Mouse (Mus musculus): ENCODE measurements around the gene Triap1. TPM values are rescaled to one million over a fixed set of nuclear protein-coding genes. Genes with fewer than 3 reads are reported as not detected.

The Triap1 gene
- polyA plus RNA-seq, 1 experiment, result 0.33 TPM

DNA sequence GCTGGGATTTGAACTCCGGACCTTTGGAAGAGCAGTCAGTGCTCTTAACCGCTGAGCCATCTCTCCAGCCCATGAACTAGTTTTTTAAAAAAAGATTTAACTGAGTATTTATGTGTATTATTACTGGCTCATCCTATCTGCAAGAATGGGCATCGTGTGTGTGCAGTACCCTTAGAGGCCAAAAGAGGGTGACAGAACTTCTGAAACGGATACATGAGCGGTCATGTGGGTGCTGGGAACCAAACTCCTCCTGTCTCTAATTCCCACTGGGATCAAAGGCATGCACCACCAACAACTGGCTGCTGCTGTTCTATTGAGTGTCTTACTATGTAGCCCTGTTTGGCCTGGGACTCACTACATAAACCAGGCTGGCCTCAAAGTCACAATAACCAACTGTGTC lies 10.3 kb downstream of the Triap1 start:
- H3K4me1 ChIP-seq (ENCODE audit: control insufficient read depth), result peaks cover 26% of the 10 kb centered on the region
- no peak overlapping the region for H3K4me3 ChIP-seq (replicated peaks)
- TF ChIP-seq GATA1 (IDR thresholded peaks at IDR 0.05; ENCODE audit: low read length) (no peak), TAL1 (IDR thresholded peaks at IDR 0.05; ENCODE audit: low read length) (no peak)
- peaks cover 10% of the 10 kb centered on the region for H3K36me3 ChIP-seq (ENCODE audit: control insufficient read depth)
- H3K27me3 ChIP-seq (ENCODE audit: control insufficient read depth), result peaks cover 22% of the 10 kb centered on the region
- H3K9me3 ChIP-seq (ENCODE audit: control insufficient read depth, low read length), result peaks cover 3% of the 10 kb centered on the region

DNA sequence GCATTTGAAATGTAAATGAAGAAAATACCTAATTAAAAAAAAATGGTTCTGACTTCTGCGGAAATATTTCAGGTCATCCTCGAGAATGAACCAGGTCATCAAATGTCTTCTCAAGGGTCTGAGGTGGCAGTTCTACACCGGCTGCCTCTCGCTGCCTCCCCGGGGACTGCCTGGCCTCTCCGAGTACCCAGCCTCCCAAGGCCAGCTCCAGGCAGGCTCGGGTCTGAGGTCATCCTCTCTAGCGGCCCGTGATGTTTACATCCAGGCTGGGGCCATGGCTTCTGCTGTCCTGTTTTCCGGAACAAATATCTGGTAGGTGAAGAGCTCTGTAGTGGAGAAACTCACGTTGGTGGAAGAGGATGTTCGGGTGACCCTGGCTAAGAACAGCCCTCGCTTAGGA lies 14.0 kb downstream of the Triap1 start:
- Histone ChIP-seq H3K9me3 (ENCODE audit: control insufficient read depth, low read length) (peaks cover 3% of the 10 kb centered on the region), H3K4me3 (replicated peaks) (no peak overlapping the region), H3K27me3 (ENCODE audit: control insufficient read depth) (peaks cover 25% of the 10 kb centered on the region), H3K36me3 (ENCODE audit: control insufficient read depth) (no peaks in the 10 kb centered on the region), H3K4me1 (ENCODE audit: control insufficient read depth) (peaks cover 2% of the 10 kb centered on the region)
- TF ChIP-seq TAL1 (IDR thresholded peaks at IDR 0.05; ENCODE audit: low read length) (no peak), GATA1 (IDR thresholded peaks at IDR 0.05; ENCODE audit: low read length) (no peak)

DNA sequence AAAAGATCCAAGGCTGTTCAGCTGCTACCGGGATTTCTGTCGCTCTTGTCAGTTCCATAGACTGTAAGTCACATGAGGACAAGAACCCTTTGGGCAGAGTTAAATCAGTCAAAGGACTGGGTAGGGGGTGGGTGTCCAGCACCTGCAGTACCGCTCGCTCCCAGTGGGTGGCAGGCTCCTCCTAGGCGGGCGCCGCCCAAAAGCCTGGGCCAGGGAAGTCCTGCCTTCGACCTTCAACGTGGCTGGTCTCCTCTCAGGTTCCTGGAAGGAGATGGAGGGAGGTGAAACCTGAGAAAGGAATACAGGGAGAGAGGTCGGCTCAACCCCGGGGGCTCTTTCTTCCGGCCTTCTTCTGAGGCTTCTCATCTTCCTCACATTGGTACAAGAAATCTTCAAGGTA lies 17.8 kb downstream of the Triap1 start:
- no peaks in the 10 kb centered on the region for H3K36me3 ChIP-seq (ENCODE audit: control insufficient read depth)
- no peaks in the 10 kb centered on the region for H3K9me3 ChIP-seq (ENCODE audit: control insufficient read depth, low read length)
- no peak overlapping the region for H3K4me3 ChIP-seq (replicated peaks)
- TF ChIP-seq TAL1 (IDR thresholded peaks at IDR 0.05; ENCODE audit: low read length) (no peak), GATA1 (IDR thresholded peaks at IDR 0.05; ENCODE audit: low read length) (no peak)
- no peaks in the 10 kb centered on the region; the same call in 1 of the 2 replicates for H3K4me1 ChIP-seq (ENCODE audit: control insufficient read depth)
- H3K27me3 ChIP-seq (ENCODE audit: control insufficient read depth), result peaks cover 33% of the 10 kb centered on the region

DNA sequence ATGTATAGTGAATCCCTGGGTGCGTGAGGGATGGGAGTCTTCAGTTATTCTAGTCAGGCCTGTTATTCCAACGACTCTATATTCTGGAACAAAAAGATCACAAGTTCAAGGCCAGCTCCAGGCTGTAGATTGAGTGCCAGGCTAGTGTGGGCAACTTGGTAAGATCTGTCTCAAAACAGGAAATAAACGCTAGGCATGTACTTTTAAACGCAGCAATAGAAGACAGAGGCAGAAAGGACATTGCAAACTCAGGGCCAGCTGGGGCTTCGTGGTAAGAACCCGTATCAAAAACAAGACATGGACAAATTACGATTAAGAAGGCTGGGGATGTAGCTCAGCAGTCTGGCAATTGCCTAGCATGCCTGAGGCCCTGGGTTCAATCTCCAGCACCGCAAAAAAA lies 18.4 kb downstream of the Triap1 start:
- Histone ChIP-seq H3K4me1 (ENCODE audit: control insufficient read depth) (no peaks in the 10 kb centered on the region; the same call in 1 of the 2 replicates), H3K4me3 (replicated peaks) (no peak overlapping the region), H3K27me3 (ENCODE audit: control insufficient read depth) (peaks cover 30% of the 10 kb centered on the region), H3K36me3 (ENCODE audit: control insufficient read depth) (no peaks in the 10 kb centered on the region), H3K9me3 (ENCODE audit: control insufficient read depth, low read length) (no peaks in the 10 kb centered on the region)
- TF ChIP-seq GATA1 (IDR thresholded peaks at IDR 0.05; ENCODE audit: low read length), result no peak

DNA sequence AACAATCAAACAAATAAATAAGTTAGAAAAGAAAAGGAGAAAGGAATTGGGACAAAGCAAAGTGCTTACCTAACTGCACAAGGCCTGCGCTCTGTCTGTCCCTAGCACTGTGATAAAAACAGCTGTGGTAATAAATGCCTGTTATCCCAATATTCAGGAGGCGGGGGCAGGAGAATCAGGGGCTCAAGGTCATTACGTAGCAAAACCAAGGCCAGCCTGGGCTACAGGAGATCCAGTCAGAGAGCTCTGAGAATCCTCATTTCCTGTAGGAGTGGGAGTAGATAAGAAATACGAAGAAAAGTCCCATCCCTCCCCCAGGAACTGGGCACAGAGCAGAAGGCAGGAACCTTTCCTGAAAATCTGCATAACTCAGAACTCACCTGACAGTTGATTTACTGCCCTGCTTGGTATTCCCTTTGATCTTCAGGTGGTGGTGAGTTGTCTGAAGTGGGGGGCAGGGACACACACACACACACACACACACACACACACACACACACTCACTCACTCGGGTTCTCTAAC lies 18.9 kb downstream of the Triap1 start:
- no peaks in the 10 kb centered on the region for H3K36me3 ChIP-seq (ENCODE audit: control insufficient read depth)
- H3K4me1 ChIP-seq (ENCODE audit: control insufficient read depth), result no peaks in the 10 kb centered on the region; the same call in 1 of the 2 replicates
- H3K27me3 ChIP-seq (ENCODE audit: control insufficient read depth), result peaks cover 30% of the 10 kb centered on the region
- no peak overlapping the region for H3K4me3 ChIP-seq (replicated peaks)
- TF ChIP-seq TAL1 (IDR thresholded peaks at IDR 0.05; ENCODE audit: low read length) (no peak), GATA1 (IDR thresholded peaks at IDR 0.05; ENCODE audit: low read length) (no peak)
- H3K9me3 ChIP-seq (ENCODE audit: control insufficient read depth, low read length), result no peaks in the 10 kb centered on the region

DNA sequence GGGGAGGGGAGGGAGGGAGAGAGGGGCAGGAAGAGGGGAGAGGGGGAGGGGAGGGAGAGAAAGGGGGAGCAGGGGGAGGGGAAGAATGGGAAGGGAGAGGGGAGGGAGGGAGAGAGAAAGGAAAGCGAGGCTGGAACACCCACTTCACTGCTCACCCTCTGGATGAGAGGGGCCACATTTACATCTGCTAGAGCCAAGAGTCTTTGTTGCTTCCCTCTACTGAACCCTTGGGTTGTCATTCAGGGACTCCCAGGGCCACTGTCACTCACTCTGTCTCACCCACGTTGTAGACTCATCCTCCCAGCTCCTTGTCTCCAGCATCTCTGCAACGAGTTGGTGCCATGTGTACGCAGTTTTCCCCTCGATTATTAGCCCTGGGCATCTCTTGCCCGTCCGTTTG lies 21.2 kb downstream of the Triap1 start:
- H3K36me3 ChIP-seq (ENCODE audit: control insufficient read depth), result no peaks in the 10 kb centered on the region
- H3K27me3 ChIP-seq (ENCODE audit: control insufficient read depth), result peaks cover 18% of the 10 kb centered on the region
- H3K4me3 ChIP-seq (replicated peaks), result no peak overlapping the region
- H3K9me3 ChIP-seq (ENCODE audit: control insufficient read depth, low read length), result no peaks in the 10 kb centered on the region
- H3K4me1 ChIP-seq (ENCODE audit: control insufficient read depth), result no peaks in the 10 kb centered on the region; the same call in 1 of the 2 replicates
- no peak for TF ChIP-seq TAL1 (IDR thresholded peaks at IDR 0.05; ENCODE audit: low read length)
- no peak for TF ChIP-seq GATA1 (IDR thresholded peaks at IDR 0.05; ENCODE audit: low read length)

DNA sequence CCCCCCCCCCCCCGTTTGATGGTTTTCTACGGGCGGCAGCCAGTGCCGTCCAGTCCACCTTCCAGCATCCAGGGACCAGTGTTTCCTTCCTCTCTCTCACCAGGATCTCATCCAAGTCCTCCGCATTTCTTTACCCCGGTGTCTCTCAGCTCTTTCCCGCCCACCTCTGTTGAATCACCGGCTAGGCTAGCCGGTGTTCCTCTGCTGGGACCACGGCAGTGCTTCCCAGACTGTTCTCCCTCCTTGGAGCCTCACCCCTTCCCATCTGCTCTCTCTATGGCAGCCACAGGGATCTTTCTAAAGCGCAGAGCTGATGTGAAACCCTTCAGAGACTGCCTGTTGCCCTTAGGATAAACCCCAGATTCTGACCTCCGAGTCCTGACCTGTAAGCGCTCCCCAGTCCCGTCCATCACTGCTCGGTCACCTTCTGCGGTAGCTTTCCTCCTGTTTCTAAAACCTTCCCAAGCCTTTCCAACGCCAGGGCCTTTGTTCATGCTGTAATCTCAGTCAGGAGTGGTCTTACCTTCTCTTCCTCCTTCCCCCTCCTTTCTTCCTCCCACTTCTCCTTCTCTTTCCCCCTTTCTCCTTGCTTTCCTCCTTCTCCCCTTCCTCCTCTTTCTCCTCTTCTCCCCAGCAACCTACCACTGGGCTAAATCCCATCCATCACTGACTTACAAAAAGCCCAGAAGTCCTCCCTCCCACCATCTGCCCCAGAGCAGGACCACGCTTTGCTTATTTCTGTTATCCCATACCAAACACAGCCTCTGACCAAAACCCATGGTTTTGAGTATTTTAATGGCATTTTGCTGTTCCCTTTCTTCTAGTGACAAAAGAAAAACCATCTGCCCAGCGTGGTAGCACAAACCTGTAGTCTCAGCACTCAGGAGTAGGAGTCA lies 22.0 kb downstream of the Triap1 start:
- peaks cover 16% of the 10 kb centered on the region for H3K27me3 ChIP-seq (ENCODE audit: control insufficient read depth)
- H3K4me1 ChIP-seq (ENCODE audit: control insufficient read depth), result no peaks in the 10 kb centered on the region; the same call in 1 of the 2 replicates
- H3K4me3 ChIP-seq (replicated peaks), result no peak overlapping the region
- no peaks in the 10 kb centered on the region for H3K36me3 ChIP-seq (ENCODE audit: control insufficient read depth)
- no peaks in the 10 kb centered on the region for H3K9me3 ChIP-seq (ENCODE audit: control insufficient read depth, low read length)
- TF ChIP-seq GATA1 (IDR thresholded peaks at IDR 0.05; ENCODE audit: low read length), result no peak
- TF ChIP-seq TAL1 (IDR thresholded peaks at IDR 0.05; ENCODE audit: low read length), result no peak

DNA sequence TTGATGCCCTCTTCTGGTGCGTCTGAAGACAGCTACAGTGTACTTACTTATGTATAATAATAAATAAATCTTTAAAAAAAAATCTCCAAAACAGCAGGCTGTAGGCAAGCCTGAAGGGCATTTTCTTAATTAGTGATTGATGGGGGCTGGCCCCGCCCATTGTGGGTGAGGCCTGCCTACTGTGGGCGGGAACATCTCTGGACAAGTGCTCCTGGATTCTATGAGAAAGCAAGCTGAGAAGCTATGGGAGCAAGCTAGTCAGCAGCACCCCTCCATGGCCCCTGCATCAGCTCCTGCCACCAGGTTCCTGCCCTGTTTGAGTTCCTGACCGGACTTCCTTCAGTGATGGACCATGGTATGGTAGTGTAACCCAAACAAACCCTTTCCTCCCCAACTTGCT lies 23.8 kb downstream of the Triap1 start:
- H3K9me3 ChIP-seq (ENCODE audit: control insufficient read depth, low read length), result no peaks in the 10 kb centered on the region
- no peaks in the 10 kb centered on the region for H3K36me3 ChIP-seq (ENCODE audit: control insufficient read depth)
- H3K27me3 ChIP-seq (ENCODE audit: control insufficient read depth), result peaks cover 16% of the 10 kb centered on the region
- H3K4me3 ChIP-seq (replicated peaks), result no peak overlapping the region
- H3K4me1 ChIP-seq (ENCODE audit: control insufficient read depth), result no peaks in the 10 kb centered on the region
- TF ChIP-seq GATA1 (IDR thresholded peaks at IDR 0.05; ENCODE audit: low read length) (no peak), TAL1 (IDR thresholded peaks at IDR 0.05; ENCODE audit: low read length) (no peak)

DNA sequence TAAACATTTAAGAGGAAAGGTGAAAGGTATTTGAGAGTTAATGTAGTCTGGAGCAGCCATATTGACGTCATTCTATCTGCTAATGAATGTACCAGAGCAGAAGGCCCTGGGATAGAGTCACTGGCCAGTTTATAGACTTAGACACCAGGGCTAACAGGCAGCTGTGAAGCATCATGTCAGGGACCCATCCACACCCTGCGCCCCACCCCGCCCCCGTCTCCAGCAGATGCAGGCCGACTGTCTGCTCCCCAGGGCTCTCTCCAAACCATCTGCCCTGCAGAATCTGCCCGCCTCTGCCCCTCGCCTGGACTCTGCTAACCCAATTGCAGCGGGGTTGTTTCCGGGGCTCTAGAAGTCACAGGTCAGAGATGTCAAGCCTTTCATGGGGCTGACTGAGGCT lies 30.7 kb downstream of the Triap1 start:
- H3K4me3 ChIP-seq (replicated peaks), result no peak overlapping the region
- H3K4me1 ChIP-seq (ENCODE audit: control insufficient read depth), result no peaks in the 10 kb centered on the region
- TF ChIP-seq GATA1 (IDR thresholded peaks at IDR 0.05; ENCODE audit: low read length) (no peak), TAL1 (IDR thresholded peaks at IDR 0.05; ENCODE audit: low read length) (no peak)
- peaks cover 34% of the 10 kb centered on the region for H3K27me3 ChIP-seq (ENCODE audit: control insufficient read depth)
- no peaks in the 10 kb centered on the region for H3K9me3 ChIP-seq (ENCODE audit: control insufficient read depth, low read length)
- no peaks in the 10 kb centered on the region for H3K36me3 ChIP-seq (ENCODE audit: control insufficient read depth)
